23 mouse cellular contexts compared by ENCODE assay signal in the genomic region with DNA sequence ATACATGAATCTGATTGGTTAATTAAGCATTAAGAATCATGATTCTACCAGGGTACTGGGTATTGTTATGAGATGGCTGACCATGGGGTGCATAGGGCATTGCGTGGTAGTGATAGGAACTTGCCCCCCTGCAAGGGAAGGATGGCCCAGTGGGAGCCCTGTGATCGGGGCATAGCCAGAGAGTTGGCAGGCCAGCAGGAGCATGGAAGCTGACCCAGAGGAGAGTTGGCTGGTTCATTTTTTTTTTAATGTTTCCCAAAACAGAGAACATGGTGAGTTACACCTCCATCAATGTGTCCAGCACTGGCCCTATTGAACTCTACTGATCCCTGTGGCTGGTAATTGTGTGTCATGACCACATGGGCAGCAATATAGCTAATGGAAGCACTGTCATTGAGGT. TPM values are rescaled to one million over a fixed set of nuclear protein-coding genes. Genes with fewer than 3 reads are reported as not detected.
DNase-seq lines count a peak whose midpoint lies in the region; ATAC-seq lines count a peak whose summit lies in the region.
"Had no signal": no experiment of that assay in that cellular context is flagged by ENCODE, and none has a peak within 500 bp of the region (broad histone marks: within the 10 kb centered on the region; RNA-seq: fewer than 3 reads in every experiment).

No protein-coding gene starts in this region.

- H3K36me3 ChIP-seq in heart, embryonic 10.5 days = no peaks in the 10 kb centered on the region
- no peaks in the 10 kb centered on the region for H3K36me3 ChIP-seq in hindbrain, embryonic 16.5 days (ENCODE audit: control insufficient read depth, insufficient read depth, low read length)
- H3K36me3 ChIP-seq: G1E had no signal

- H3K4me1 ChIP-seq in heart, embryonic 10.5 days = peaks cover 14% of the 10 kb centered on the region
- H3K4me1 ChIP-seq in hindbrain, embryonic 16.5 days (ENCODE audit: control insufficient read depth, insufficient read depth, low read depth, low read length) = no peaks in the 10 kb centered on the region

- no peaks in the 10 kb centered on the region for H3K27me3 ChIP-seq in heart, embryonic 10.5 days (ENCODE audit: insufficient read depth, poor library complexity, severe bottlenecking)
- no peaks in the 10 kb centered on the region for H3K27me3 ChIP-seq in hindbrain, embryonic 16.5 days (replicated peaks; ENCODE audit: control insufficient read depth, insufficient read depth, low read length)
- H3K27me3 ChIP-seq: CH12.LX had no signal

- no peak overlapping the region for H3K4me2 ChIP-seq in hindbrain, embryonic 16.5 days (ENCODE audit: low read length)

- WGBS in heart, embryonic 10.5 days = 86% methylated on average over 2 of the region's 2 CpGs
- 91% methylated on average over 2 of the region's 2 CpGs for WGBS in hindbrain, embryonic 16.5 days

- H3K9ac ChIP-seq in hindbrain, embryonic 16.5 days (ENCODE audit: low read depth, low read length) = no peak overlapping the region

- no peaks in the 10 kb centered on the region for H3K9me3 ChIP-seq in heart, embryonic 10.5 days
- H3K9me3 ChIP-seq in hindbrain, embryonic 16.5 days (ENCODE audit: control insufficient read depth, low read length) = no peaks in the 10 kb centered on the region

- no peak overlapping the region for H3K27ac ChIP-seq in heart, embryonic 10.5 days
- no peak overlapping the region for H3K27ac ChIP-seq in hindbrain, embryonic 16.5 days (ENCODE audit: low read depth, low read length)

- peak; percentile 82 for DNase-seq in heart, adult 11 months
- DNase-seq in heart, embryonic 10.5 days (ENCODE audit: low spot score) = no peak
- DNase-seq in 3T3-L1 (ENCODE audit: low read depth, low spot score) (peak; percentile 78), NIH3T3 (ENCODE audit: low read depth) (peak; percentile 52)
- DNase-seq: adrenal gland, adult 2 months; adrenal gland, adult 8-10 months; adrenal gland, postnatal 10 days; adrenal gland, postnatal 14 days; adrenal gland, postnatal 25 days; adrenal gland, postnatal 36 days; B cell, adult 2 months; cerebellum, adult 11 months; cerebellum, adult 11-12 months; cerebellum, adult 18-20 months; cerebellum, adult 2 months; cerebellum, adult 8-10 months had no signal

- no peak for ATAC-seq in megakaryocyte progenitor cell, adult 5-6 weeks (replicated peaks; ENCODE audit: poor library complexity)
- ATAC-seq in hindbrain, embryonic 16.5 days = no peak
- ATAC-seq: activated CD4-positive, CD25-positive, alpha-beta regulatory T cell, adult 4 months; CD4-positive, CD25-positive, alpha-beta regulatory T cell, adult 4 months; Patski had no signal

- no peak overlapping the region for H3K4me3 ChIP-seq in heart, embryonic 10.5 days
- no peak overlapping the region for H3K4me3 ChIP-seq in hindbrain, embryonic 16.5 days (ENCODE audit: low read length)

RNA-seq across cellular contexts. Expression of gene Xrn2, which starts 30.0 kb away (rescaled TPM):
- 65.4 and 74.8 TPM in 2 replicates for polyA plus RNA-seq in heart, embryonic 10.5 days (2016; fragmentation: Nextera tagmentation; extraction: Ambion mirVana)
- 99.2 and 114 TPM in 2 replicates for total RNA-seq in megakaryocyte progenitor cell, adult 5-6 weeks (2015)
- total RNA-seq in megakaryocyte progenitor cell, adult 5-6 weeks (2017) = 145 and 167 TPM in 2 replicates
- 58.5 and 67.4 TPM in 2 replicates for polyA plus RNA-seq in hindbrain, embryonic 16.5 days (2015; fragmentation: Nextera tagmentation; extraction: Ambion mirVana)
